13 mouse cellular contexts compared by ENCODE assay signal in genomic region chr15:25753878-25754277, GRCm38 (mm10).
DNase-seq lines count a peak whose midpoint lies in the region; ATAC-seq and TF ChIP-seq lines count a peak whose summit lies in the region.
"Had no signal": no experiment of that assay in that cellular context is flagged by ENCODE, and none has a peak within 500 bp of the region (broad histone marks: within the 10 kb centered on the region; RNA-seq: fewer than 3 reads in every experiment).

No protein-coding gene starts in this region.

- peaks cover 15% of the 10 kb centered on the region for H3K36me3 ChIP-seq in E14TG2a.4 (ENCODE audit: insufficient read depth, low read length)
- H3K36me3 ChIP-seq in hindbrain, embryonic 11.5 days (ENCODE audit: control insufficient read depth, insufficient read depth, low read length): no peaks in the 10 kb centered on the region
- no peaks in the 10 kb centered on the region for H3K36me3 ChIP-seq in midbrain, embryonic 14.5 days (ENCODE audit: control insufficient read depth, insufficient read depth, low read length)

- H3K27ac ChIP-seq in cortical plate, adult 2 months (ENCODE audit: insufficient read depth, low read length): 0 out of 2 replicates have a peak overlapping the region, but pooled peaks have one; percentile 22
- H3K27ac ChIP-seq in hindbrain, embryonic 11.5 days (ENCODE audit: low read depth, low read length): peak overlapping the region; percentile 94
- H3K27ac ChIP-seq in midbrain, embryonic 14.5 days (replicated peaks; ENCODE audit: low read depth, low read length): peak overlapping the region; percentile 91
- H3K27ac ChIP-seq: liver, embryonic 14.5 days had no signal

- no peak for TF ChIP-seq POLR2A in cortical plate, adult 2 months (IDR thresholded peaks at IDR 0.05; ENCODE audit: extremely low read depth, insufficient read depth, low read length)

- H3K9me3 ChIP-seq in E14TG2a.4 (ENCODE audit: low read length): no peaks in the 10 kb centered on the region
- no peaks in the 10 kb centered on the region for H3K9me3 ChIP-seq in hindbrain, embryonic 11.5 days (ENCODE audit: control insufficient read depth, low read length)
- no peaks in the 10 kb centered on the region for H3K9me3 ChIP-seq in midbrain, embryonic 14.5 days (ENCODE audit: control insufficient read depth, low read length)

- ATAC-seq in hindbrain, embryonic 11.5 days (ENCODE audit: low FRiP score): peak; percentile 22; the same call in 1 of the 2 replicates
- ATAC-seq in midbrain, embryonic 14.5 days (ENCODE audit: low FRiP score, low TSS enrichment): peak; percentile 31; the same call in 1 of the 2 replicates

- peak overlapping the region; percentile 34 for H3K4me2 ChIP-seq in hindbrain, embryonic 11.5 days (replicated peaks; ENCODE audit: low read depth, low read length)
- H3K4me2 ChIP-seq in midbrain, embryonic 14.5 days (ENCODE audit: low read length): peak overlapping the region; percentile 52

- no peak for TF ChIP-seq CTCF in E14TG2a.4 (conservative IDR thresholded peaks at IDR 0.05; ENCODE audit: low read length)
- TF ChIP-seq CTCF in cortical plate, adult 2 months (IDR thresholded peaks at IDR 0.05; ENCODE audit: extremely low read depth, insufficient read depth, low read length): no peak

- DNase-seq in hindbrain, embryonic 11.5 days (ENCODE audit: low spot score): no peak
- DNase-seq in midbrain, embryonic 14.5 days: peak; percentile 62
- DNase-seq in B cell, adult 2 months: no peak
- DNase-seq in spleen, postnatal 14 days (ENCODE audit: low spot score in 2 of 2): no peak
- no peak for DNase-seq in adrenal gland, postnatal 4 days (ENCODE audit: low spot score in 2 of 2)
- no peak for DNase-seq in spleen, postnatal 4 days (ENCODE audit: low spot score in 2 of 2)
- DNase-seq: adrenal gland, adult 2 months; cerebellum, postnatal 25 days; kidney, adult 9 months; lung, postnatal 4 days had no signal

- peaks cover 66% of the 10 kb centered on the region for H3K4me1 ChIP-seq in E14TG2a.4 (replicated peaks; ENCODE audit: low read depth, low read length)
- H3K4me1 ChIP-seq in cortical plate, adult 2 months (ENCODE audit: control insufficient read depth, insufficient read depth, low read length): no peaks in the 10 kb centered on the region
- no peaks in the 10 kb centered on the region; the same call in none of the 2 replicates for H3K4me1 ChIP-seq in hindbrain, embryonic 11.5 days (replicated peaks; ENCODE audit: control insufficient read depth, insufficient read depth, low read length)
- H3K4me1 ChIP-seq in midbrain, embryonic 14.5 days (ENCODE audit: control insufficient read depth, insufficient read depth, low read length): peaks cover 33% of the 10 kb centered on the region

- peak overlapping the region; percentile 81 for H3K4me3 ChIP-seq in E14TG2a.4 (replicated peaks; ENCODE audit: low read length)
- H3K4me3 ChIP-seq in cortical plate, adult 2 months (ENCODE audit: insufficient read depth, low read length): peak overlapping the region; percentile 21
- H3K4me3 ChIP-seq in hindbrain, embryonic 11.5 days (ENCODE audit: low read depth, low read length): peak overlapping the region; percentile 35
- peak overlapping the region; percentile 26 for H3K4me3 ChIP-seq in midbrain, embryonic 14.5 days (replicated peaks; ENCODE audit: low read depth, low read length)

- no peaks in the 10 kb centered on the region for H3K27me3 ChIP-seq in E14TG2a.4 (ENCODE audit: insufficient read depth, low read length)
- H3K27me3 ChIP-seq in hindbrain, embryonic 11.5 days (ENCODE audit: control insufficient read depth, insufficient read depth, low read length): no peaks in the 10 kb centered on the region
- no peaks in the 10 kb centered on the region for H3K27me3 ChIP-seq in midbrain, embryonic 14.5 days (ENCODE audit: control insufficient read depth, insufficient read depth, low read length)

- peak overlapping the region; percentile 72 for H3K9ac ChIP-seq in hindbrain, embryonic 11.5 days (ENCODE audit: low read depth, low read length)
- H3K9ac ChIP-seq in midbrain, embryonic 14.5 days (replicated peaks; ENCODE audit: low read length): peak overlapping the region; percentile 63; the same call in 1 of the 2 replicates
- H3K9ac ChIP-seq: liver, embryonic 14.5 days had no signal

Comparison
In these comparisons a context has a peak if more than half of its experiments do, and no peak if none do; other contexts are left out.
1. H3K4me3 ChIP-seq: peak in every context shown above with its lines; median percentile 81 in E14TG2a.4; 35 in hindbrain, embryonic 11.5 days; 26 in midbrain, embryonic 14.5 days; 21 in cortical plate, adult 2 months.
2. H3K27ac ChIP-seq: peak in every context shown above with its lines; median percentile 94 in hindbrain, embryonic 11.5 days; 91 in midbrain, embryonic 14.5 days; 22 in cortical plate, adult 2 months.